Mouse (Mus musculus): Measurements from ENCODE around the gene Scd2. TPM values are rescaled to one million over a fixed set of nuclear protein-coding genes. Genes with fewer than 3 reads are reported as not detected.

Scd2 gene
- polyA plus RNA-seq, 1 experiment: 442 TPM

GRCm38 (mm10) chr19:44283157-44284024, 10.1 kb upstream of the Scd2 start:
- peaks cover 23% of the 10 kb centered on the region for H3K4me1 ChIP-seq (ENCODE audit: control insufficient read depth, insufficient read depth, low read length)
- no peak for TF ChIP-seq POLR2A (IDR thresholded peaks at IDR 0.05; ENCODE audit: low read depth, low read length)
- no peak for TF ChIP-seq CTCF (IDR thresholded peaks at IDR 0.05; ENCODE audit: borderline replicate concordance, insufficient read depth, low read length)
- H3K4me3 ChIP-seq (ENCODE audit: insufficient read depth, low read length): peak overlapping the region; percentile 4; the same call in 1 of the 2 replicates
- H3K27ac ChIP-seq (ENCODE audit: insufficient read depth, low read length): peak overlapping the region; percentile 92

- Histone ChIP-seq H3K4me3 (ENCODE audit: insufficient read depth, low read length) (peak overlapping the region; percentile 14), H3K4me1 (ENCODE audit: control insufficient read depth, insufficient read depth, low read length) (peaks cover 23% of the 10 kb centered on the region), H3K27ac (ENCODE audit: insufficient read depth, low read length) (peak overlapping the region; percentile 94)
- TF ChIP-seq POLR2A (IDR thresholded peaks at IDR 0.05; ENCODE audit: low read depth, low read length) (peak; percentile 60), CTCF (IDR thresholded peaks at IDR 0.05; ENCODE audit: borderline replicate concordance, insufficient read depth, low read length) (no peak)
Measured at GRCm38 (mm10) chr19:44284025-44284695, 9.3 kb upstream of the Scd2 start.

- H3K27ac ChIP-seq (ENCODE audit: insufficient read depth, low read length): peak overlapping the region; percentile 94
- TF ChIP-seq POLR2A (IDR thresholded peaks at IDR 0.05; ENCODE audit: low read depth, low read length) (no peak; the same call in 1 of the 2 replicates), CTCF (IDR thresholded peaks at IDR 0.05; ENCODE audit: borderline replicate concordance, insufficient read depth, low read length) (no peak)
- H3K4me1 ChIP-seq (ENCODE audit: control insufficient read depth, insufficient read depth, low read length): peaks cover 23% of the 10 kb centered on the region
- peak overlapping the region; percentile 14 for H3K4me3 ChIP-seq (ENCODE audit: insufficient read depth, low read length)
Measured at GRCm38 (mm10) chr19:44284723-44285122, 8.8 kb upstream of the Scd2 start.

GRCm38 (mm10) chr19:44285554-44285953, 7.9 kb upstream of the Scd2 start:
- H3K27ac ChIP-seq (ENCODE audit: insufficient read depth, low read length): no peak overlapping the region
- H3K4me1 ChIP-seq (ENCODE audit: control insufficient read depth, insufficient read depth, low read length): peaks cover 16% of the 10 kb centered on the region
- no peak overlapping the region for H3K4me3 ChIP-seq (ENCODE audit: insufficient read depth, low read length)
- no peak for TF ChIP-seq CTCF (IDR thresholded peaks at IDR 0.05; ENCODE audit: borderline replicate concordance, insufficient read depth, low read length)
- TF ChIP-seq POLR2A (IDR thresholded peaks at IDR 0.05; ENCODE audit: low read depth, low read length): no peak

GRCm38 (mm10) chr19:44286109-44286508, 7.4 kb upstream of the Scd2 start:
- TF ChIP-seq CTCF (IDR thresholded peaks at IDR 0.05; ENCODE audit: borderline replicate concordance, insufficient read depth, low read length) (no peak), POLR2A (IDR thresholded peaks at IDR 0.05; ENCODE audit: low read depth, low read length) (no peak)
- Histone ChIP-seq H3K4me3 (ENCODE audit: insufficient read depth, low read length) (no peak overlapping the region), H3K4me1 (ENCODE audit: control insufficient read depth, insufficient read depth, low read length) (peaks cover 13% of the 10 kb centered on the region), H3K27ac (ENCODE audit: insufficient read depth, low read length) (no peak overlapping the region)

- H3K4me1 ChIP-seq (ENCODE audit: control insufficient read depth, insufficient read depth, low read length): peaks cover 8% of the 10 kb centered on the region
- H3K27ac ChIP-seq (ENCODE audit: insufficient read depth, low read length): no peak overlapping the region
- TF ChIP-seq POLR2A (IDR thresholded peaks at IDR 0.05; ENCODE audit: low read depth, low read length) (no peak), CTCF (IDR thresholded peaks at IDR 0.05; ENCODE audit: borderline replicate concordance, insufficient read depth, low read length) (no peak)
- no peak overlapping the region for H3K4me3 ChIP-seq (ENCODE audit: insufficient read depth, low read length)
Measured at GRCm38 (mm10) chr19:44287415-44288110, 5.9 kb upstream of the Scd2 start.

GRCm38 (mm10) chr19:44292083-44292482, 1.4 kb upstream of the Scd2 start:
- H3K27ac ChIP-seq (ENCODE audit: insufficient read depth, low read length): no peak overlapping the region
- peaks cover 3% of the 10 kb centered on the region for H3K4me1 ChIP-seq (ENCODE audit: control insufficient read depth, insufficient read depth, low read length)
- H3K4me3 ChIP-seq (ENCODE audit: insufficient read depth, low read length): no peak overlapping the region
- TF ChIP-seq CTCF (IDR thresholded peaks at IDR 0.05; ENCODE audit: borderline replicate concordance, insufficient read depth, low read length) (no peak), POLR2A (IDR thresholded peaks at IDR 0.05; ENCODE audit: low read depth, low read length) (no peak)

- TF ChIP-seq CTCF (IDR thresholded peaks at IDR 0.05; ENCODE audit: borderline replicate concordance, insufficient read depth, low read length): no peak
- no peak for TF ChIP-seq POLR2A (IDR thresholded peaks at IDR 0.05; ENCODE audit: low read depth, low read length)
- peaks cover 3% of the 10 kb centered on the region for H3K4me1 ChIP-seq (ENCODE audit: control insufficient read depth, insufficient read depth, low read length)
- H3K27ac ChIP-seq (ENCODE audit: insufficient read depth, low read length): no peak overlapping the region
- H3K4me3 ChIP-seq (ENCODE audit: insufficient read depth, low read length): no peak overlapping the region
Measured at GRCm38 (mm10) chr19:44292483-44292882, 991 bp upstream of the Scd2 start.

GRCm38 (mm10) chr19:44293769-44294551, 486 bp downstream of the Scd2 start:
- H3K27ac ChIP-seq (ENCODE audit: insufficient read depth, low read length): peak overlapping the region; percentile 95
- peak overlapping the region; percentile 82 for H3K4me3 ChIP-seq (ENCODE audit: insufficient read depth, low read length)
- peak; percentile 99 for TF ChIP-seq POLR2A (IDR thresholded peaks at IDR 0.05; ENCODE audit: low read depth, low read length)
- no peak for TF ChIP-seq CTCF (IDR thresholded peaks at IDR 0.05; ENCODE audit: borderline replicate concordance, insufficient read depth, low read length)
- H3K4me1 ChIP-seq (ENCODE audit: control insufficient read depth, insufficient read depth, low read length): peaks cover 3% of the 10 kb centered on the region
